Mouse (Mus musculus) lung, postnatal 0 days (tissue): ENCODE data around the gene Tex52.

Experiments
- CTCF ChIP-seq: IDR thresholded peaks from 2 replicates; pipeline ENCODE4 v1.5.1; 2016; ENCODE audit warnings: antibody characterized with exemption, mild to moderate bottlenecking
- EP300 ChIP-seq: IDR thresholded peaks from 2 replicates; pipeline ENCODE4 v1.6.1; 2016; ENCODE audit warnings: antibody characterized with exemption, mild to moderate bottlenecking, control low read depth

DNA sequence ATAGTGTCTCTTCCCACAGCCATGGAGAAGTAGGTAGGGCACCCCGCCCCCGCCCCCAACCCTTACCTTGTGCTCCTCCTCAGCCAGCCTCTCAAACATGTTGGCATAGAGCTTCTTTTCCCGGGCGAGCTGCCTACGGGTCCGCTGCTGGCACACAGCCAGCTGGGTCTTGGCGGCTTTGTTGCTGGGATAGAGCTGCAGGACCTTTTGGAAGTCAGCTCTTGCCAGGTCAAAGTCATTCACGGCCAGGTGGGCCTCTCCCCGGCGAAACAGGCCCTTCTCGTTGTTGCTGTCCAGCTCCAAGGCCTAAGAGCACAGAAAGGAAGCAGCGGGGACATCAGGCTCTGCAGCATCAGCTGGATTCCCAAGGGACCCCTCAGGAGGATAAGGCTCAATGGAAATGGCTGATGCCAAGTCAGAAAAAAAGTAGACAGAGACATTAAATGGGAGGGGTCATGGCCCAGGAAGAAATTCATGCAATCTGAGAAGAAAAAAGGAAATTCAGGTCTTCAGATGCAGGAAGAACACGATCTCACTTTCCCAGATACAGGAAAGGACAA is 57.2 kb downstream of the Tex52 start:
- TF ChIP-seq EP300 (no peak), CTCF (no peak)
